Mouse (Mus musculus): Measurements from ENCODE around the gene 1810013L24Rik. TPM values are rescaled to one million over a fixed set of nuclear protein-coding genes. Genes with fewer than 3 reads are reported as not detected.

The 1810013L24Rik gene
- polyA plus RNA-seq, 1 experiment from 2014 or later, result 17.8 TPM

DNA sequence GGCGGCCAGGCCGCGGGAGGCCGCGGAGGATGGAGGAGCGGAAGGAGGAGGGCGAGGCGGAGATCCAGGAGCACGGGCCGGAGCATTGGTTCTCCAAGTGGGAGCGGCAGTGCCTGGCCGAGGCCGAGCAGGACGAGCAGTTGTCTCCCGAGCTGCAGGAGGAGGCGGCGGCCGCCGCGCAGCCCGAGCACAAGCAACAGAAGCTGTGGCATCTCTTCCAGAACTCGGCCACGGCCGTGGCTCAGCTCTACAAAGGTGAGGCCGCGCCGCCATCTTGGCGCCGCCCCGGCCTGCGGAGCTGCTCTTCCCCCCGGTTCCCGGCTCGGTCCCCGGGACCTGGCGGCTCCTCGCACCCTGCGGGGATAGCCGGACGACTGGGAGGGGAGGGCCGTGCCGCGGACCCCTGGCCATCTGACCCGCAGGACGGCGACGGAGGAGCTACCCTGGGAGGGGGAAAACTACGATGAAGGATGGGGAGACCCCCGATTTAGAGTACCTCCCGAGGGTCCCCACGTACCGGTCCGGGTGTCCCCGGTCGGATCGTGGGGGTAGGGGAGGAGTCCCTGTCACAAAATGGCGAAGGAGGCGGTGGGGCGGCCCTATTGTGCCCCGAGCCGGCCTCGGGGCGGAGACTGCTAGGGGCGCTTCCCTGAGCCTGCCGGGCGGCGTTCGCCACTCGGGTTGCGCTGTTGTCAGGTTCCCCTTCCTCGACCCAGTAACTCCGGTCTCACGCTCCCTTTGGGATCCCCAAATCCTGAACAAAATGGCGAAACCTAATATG is 721 bp downstream of the 1810013L24Rik start:
- Histone ChIP-seq H3K4me3 (replicated peaks; ENCODE audit: low read length) (peak overlapping the region; percentile 96), H3K9ac (ENCODE audit: low read length) (peak overlapping the region; percentile 100), H3K27ac (ENCODE audit: low read length) (peak overlapping the region; percentile 97), H3K27me3 (ENCODE audit: control insufficient read depth, insufficient read depth, low read length) (no peaks in the 10 kb centered on the region), H3K4me1 (ENCODE audit: control insufficient read depth, insufficient read depth, low read length) (peaks cover 15% of the 10 kb centered on the region), H3K9me3 (replicated peaks; ENCODE audit: control insufficient read depth, low read length) (no peaks in the 10 kb centered on the region), H3K36me3 (ENCODE audit: control insufficient read depth, insufficient read depth, low read length) (peaks cover 3% of the 10 kb centered on the region; the same call in 1 of the 2 replicates), H3K4me2 (ENCODE audit: low read depth, low read length) (peak overlapping the region; percentile 97)
- WGBS, result under 1% methylated on average over 74 of the region's 74 CpGs
- 0 out of 2 replicates have a peak, but pooled peaks have one; percentile 6 for ATAC-seq (ENCODE audit: insufficient read depth, low FRiP score)

DNA sequence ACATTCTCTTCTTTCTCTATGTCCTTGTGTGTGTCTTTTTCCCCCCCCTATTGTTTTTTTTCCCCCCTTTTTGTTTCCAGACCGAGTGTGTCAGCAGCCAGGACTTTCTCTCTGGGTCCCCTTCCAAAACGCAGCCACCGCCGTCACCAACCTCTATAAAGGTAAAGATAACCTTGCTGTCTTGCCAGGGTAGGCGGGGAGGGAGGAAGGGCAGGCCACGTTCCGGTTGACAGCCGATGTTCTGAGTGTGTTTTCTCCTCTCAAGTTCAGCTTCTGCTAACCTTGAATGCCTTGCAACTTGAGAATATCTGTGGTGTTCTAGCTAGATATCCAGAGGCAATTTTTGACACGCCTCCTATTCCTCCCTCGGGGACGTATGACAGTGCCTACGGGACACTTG is 1.3 kb downstream of the 1810013L24Rik start:
- H3K36me3 ChIP-seq (ENCODE audit: control insufficient read depth, insufficient read depth, low read length), result peaks cover 3% of the 10 kb centered on the region; the same call in 1 of the 2 replicates
- H3K4me3 ChIP-seq (replicated peaks; ENCODE audit: low read length), result peak overlapping the region; percentile 96
- H3K4me2 ChIP-seq (ENCODE audit: low read depth, low read length), result peak overlapping the region; percentile 97
- peaks cover 15% of the 10 kb centered on the region for H3K4me1 ChIP-seq (ENCODE audit: control insufficient read depth, insufficient read depth, low read length)
- peak overlapping the region; percentile 97 for H3K27ac ChIP-seq (ENCODE audit: low read length)
- no peaks in the 10 kb centered on the region for H3K9me3 ChIP-seq (replicated peaks; ENCODE audit: control insufficient read depth, low read length)
- ATAC-seq (ENCODE audit: insufficient read depth, low FRiP score), result no peak
- 1% methylated on average over 12 of the region's 12 CpGs for WGBS
- H3K9ac ChIP-seq (ENCODE audit: low read length), result peak overlapping the region; percentile 100
- no peaks in the 10 kb centered on the region for H3K27me3 ChIP-seq (ENCODE audit: control insufficient read depth, insufficient read depth, low read length)

- no peaks in the 10 kb centered on the region for H3K27me3 ChIP-seq (ENCODE audit: control insufficient read depth, insufficient read depth, low read length)
- H3K4me2 ChIP-seq (ENCODE audit: low read depth, low read length), result no peak overlapping the region
- H3K4me1 ChIP-seq (ENCODE audit: control insufficient read depth, insufficient read depth, low read length), result peaks cover 12% of the 10 kb centered on the region
- H3K4me3 ChIP-seq (replicated peaks; ENCODE audit: low read length), result no peak overlapping the region
- H3K36me3 ChIP-seq (ENCODE audit: control insufficient read depth, insufficient read depth, low read length), result peaks cover 9% of the 10 kb centered on the region; the same call in 1 of the 2 replicates
- 86% methylated on average over 1 of the region's 1 CpGs for whole genome bisulfite sequencing
- no peaks in the 10 kb centered on the region for H3K9me3 ChIP-seq (replicated peaks; ENCODE audit: control insufficient read depth, low read length)
- ATAC-seq (ENCODE audit: insufficient read depth, low FRiP score), result no peak
- H3K9ac ChIP-seq (ENCODE audit: low read length), result no peak overlapping the region
- no peak overlapping the region for H3K27ac ChIP-seq (ENCODE audit: low read length)
Observed at GRCm38 (mm10) chr16:8836876-8837275, 7.0 kb downstream of the 1810013L24Rik start.

DNA sequence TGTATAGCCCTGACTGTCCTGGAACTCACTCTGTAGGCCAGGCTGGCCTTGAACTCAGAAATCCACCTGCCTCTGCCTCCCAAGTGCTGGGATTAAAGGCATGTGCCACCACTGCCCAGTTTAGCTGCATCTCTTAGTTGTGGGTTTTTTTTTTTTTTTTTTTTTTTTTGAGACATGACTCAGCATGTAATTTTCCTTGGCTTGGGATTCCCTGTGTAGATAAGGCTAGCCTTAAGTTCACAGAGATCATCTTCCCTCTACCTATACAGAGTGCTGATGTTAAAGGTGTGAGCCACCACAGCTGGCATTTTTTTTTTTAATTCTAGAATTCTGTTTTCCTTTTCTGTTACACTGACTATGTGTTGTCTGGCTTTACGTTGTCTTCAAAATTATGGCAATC is 7.7 kb downstream of the 1810013L24Rik start:
- Histone ChIP-seq H3K36me3 (ENCODE audit: control insufficient read depth, insufficient read depth, low read length) (peaks cover 9% of the 10 kb centered on the region; the same call in 1 of the 2 replicates), H3K27ac (ENCODE audit: low read length) (no peak overlapping the region), H3K4me1 (ENCODE audit: control insufficient read depth, insufficient read depth, low read length) (peaks cover 8% of the 10 kb centered on the region), H3K4me2 (ENCODE audit: low read depth, low read length) (no peak overlapping the region), H3K9ac (ENCODE audit: low read length) (no peak overlapping the region), H3K27me3 (ENCODE audit: control insufficient read depth, insufficient read depth, low read length) (no peaks in the 10 kb centered on the region), H3K9me3 (replicated peaks; ENCODE audit: control insufficient read depth, low read length) (no peaks in the 10 kb centered on the region), H3K4me3 (replicated peaks; ENCODE audit: low read length) (no peak overlapping the region)
- no peak for ATAC-seq (ENCODE audit: insufficient read depth, low FRiP score)
- 95% methylated on average over 1 of the region's 1 CpGs for WGBS

DNA sequence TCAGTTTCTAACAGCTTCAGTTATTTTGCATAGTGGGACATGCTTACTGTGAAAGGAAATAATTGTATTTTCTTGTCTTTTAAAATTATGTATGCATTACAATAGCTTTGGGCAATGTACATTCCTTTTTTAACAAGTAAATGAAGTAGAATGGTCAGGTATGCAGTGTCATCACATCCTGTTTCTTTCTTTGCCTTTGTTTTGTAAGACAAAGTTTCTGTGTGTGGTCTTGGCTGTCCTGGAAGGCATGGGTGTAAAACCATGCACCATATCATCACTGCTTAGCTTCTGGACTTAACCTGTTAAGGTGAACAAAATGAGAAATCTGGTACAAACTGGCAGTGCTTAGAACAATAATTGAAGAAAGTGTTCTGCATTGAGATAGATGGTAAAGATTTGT is 9.0 kb downstream of the 1810013L24Rik start:
- no peaks in the 10 kb centered on the region for H3K27me3 ChIP-seq (ENCODE audit: control insufficient read depth, insufficient read depth, low read length)
- H3K9ac ChIP-seq (ENCODE audit: low read length), result no peak overlapping the region
- H3K9me3 ChIP-seq (replicated peaks; ENCODE audit: control insufficient read depth, low read length), result no peaks in the 10 kb centered on the region
- H3K4me2 ChIP-seq (ENCODE audit: low read depth, low read length), result no peak overlapping the region
- H3K36me3 ChIP-seq (ENCODE audit: control insufficient read depth, insufficient read depth, low read length), result peaks cover 12% of the 10 kb centered on the region; the same call in 1 of the 2 replicates
- no peak overlapping the region for H3K4me3 ChIP-seq (replicated peaks; ENCODE audit: low read length)
- no peak for ATAC-seq (ENCODE audit: insufficient read depth, low FRiP score)
- H3K27ac ChIP-seq (ENCODE audit: low read length), result no peak overlapping the region
- H3K4me1 ChIP-seq (ENCODE audit: control insufficient read depth, insufficient read depth, low read length), result no peaks in the 10 kb centered on the region; the same call in 1 of the 2 replicates

DNA sequence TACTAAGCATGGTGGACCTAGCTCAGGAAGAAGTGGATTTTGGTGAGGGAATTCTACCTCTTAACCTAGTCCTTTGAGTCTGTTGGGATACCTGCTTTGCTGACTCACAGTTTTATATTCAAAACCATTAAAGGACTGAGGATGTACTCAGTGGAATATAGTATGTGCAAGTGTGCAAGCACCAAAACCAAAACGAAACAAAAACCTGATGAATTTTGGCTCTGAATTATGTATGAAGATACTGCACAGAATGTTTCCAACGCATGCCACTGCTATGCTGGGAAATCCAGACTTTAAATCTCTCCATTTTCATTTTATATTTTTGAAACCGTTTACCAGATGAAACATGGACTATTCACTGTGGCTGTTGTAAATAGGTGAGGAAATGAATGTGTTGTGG is 10.7 kb downstream of the 1810013L24Rik start:
- H3K27ac ChIP-seq (ENCODE audit: low read length), result no peak overlapping the region
- H3K4me1 ChIP-seq (ENCODE audit: control insufficient read depth, insufficient read depth, low read length), result no peaks in the 10 kb centered on the region
- no peak overlapping the region for H3K4me2 ChIP-seq (ENCODE audit: low read depth, low read length)
- no peak overlapping the region for H3K9ac ChIP-seq (ENCODE audit: low read length)
- H3K9me3 ChIP-seq (replicated peaks; ENCODE audit: control insufficient read depth, low read length), result no peaks in the 10 kb centered on the region
- WGBS, result 88% methylated on average over 3 of the region's 3 CpGs
- H3K27me3 ChIP-seq (ENCODE audit: control insufficient read depth, insufficient read depth, low read length), result no peaks in the 10 kb centered on the region
- no peak overlapping the region for H3K4me3 ChIP-seq (replicated peaks; ENCODE audit: low read length)
- ATAC-seq (ENCODE audit: insufficient read depth, low FRiP score), result no peak
- H3K36me3 ChIP-seq (ENCODE audit: control insufficient read depth, insufficient read depth, low read length), result peaks cover 11% of the 10 kb centered on the region; the same call in 1 of the 2 replicates

- Histone ChIP-seq H3K4me1 (ENCODE audit: control insufficient read depth, insufficient read depth, low read length) (no peaks in the 10 kb centered on the region), H3K4me3 (replicated peaks; ENCODE audit: low read length) (no peak overlapping the region), H3K27ac (ENCODE audit: low read length) (no peak overlapping the region), H3K9ac (ENCODE audit: low read length) (no peak overlapping the region), H3K36me3 (ENCODE audit: control insufficient read depth, insufficient read depth, low read length) (peaks cover 10% of the 10 kb centered on the region; the same call in 1 of the 2 replicates), H3K27me3 (ENCODE audit: control insufficient read depth, insufficient read depth, low read length) (no peaks in the 10 kb centered on the region), H3K4me2 (ENCODE audit: low read depth, low read length) (no peak overlapping the region), H3K9me3 (replicated peaks; ENCODE audit: control insufficient read depth, low read length) (no peaks in the 10 kb centered on the region)
- no peak for ATAC-seq (ENCODE audit: insufficient read depth, low FRiP score)
- 91% methylated on average over 10 of the region's 10 CpGs for WGBS
Observed at GRCm38 (mm10) chr16:8842962-8843361, 13.1 kb downstream of the 1810013L24Rik start.

GRCm38 (mm10) chr16:8843580-8844175 is 13.8 kb downstream of the 1810013L24Rik start:
- H3K9me3 ChIP-seq (replicated peaks; ENCODE audit: control insufficient read depth, low read length), result no peaks in the 10 kb centered on the region
- WGBS, result 84% methylated on average over 3 of the region's 3 CpGs
- no peaks in the 10 kb centered on the region for H3K4me1 ChIP-seq (ENCODE audit: control insufficient read depth, insufficient read depth, low read length)
- no peak overlapping the region for H3K4me2 ChIP-seq (ENCODE audit: low read depth, low read length)
- no peak overlapping the region for H3K4me3 ChIP-seq (replicated peaks; ENCODE audit: low read length)
- no peak overlapping the region for H3K9ac ChIP-seq (ENCODE audit: low read length)
- H3K27ac ChIP-seq (ENCODE audit: low read length), result no peak overlapping the region
- H3K27me3 ChIP-seq (ENCODE audit: control insufficient read depth, insufficient read depth, low read length), result no peaks in the 10 kb centered on the region
- ATAC-seq (ENCODE audit: insufficient read depth, low FRiP score), result no peak
- peaks cover 4% of the 10 kb centered on the region; the same call in 1 of the 2 replicates for H3K36me3 ChIP-seq (ENCODE audit: control insufficient read depth, insufficient read depth, low read length)

GRCm38 (mm10) chr16:8845986-8846385 is 16.1 kb downstream of the 1810013L24Rik start:
- Histone ChIP-seq H3K4me3 (replicated peaks; ENCODE audit: low read length) (no peak overlapping the region), H3K9ac (ENCODE audit: low read length) (no peak overlapping the region), H3K4me1 (ENCODE audit: control insufficient read depth, insufficient read depth, low read length) (0 out of 2 replicates have a peak, but pooled peaks cover 3% of the 10 kb centered on the region), H3K4me2 (ENCODE audit: low read depth, low read length) (no peak overlapping the region), H3K27me3 (ENCODE audit: control insufficient read depth, insufficient read depth, low read length) (no peaks in the 10 kb centered on the region), H3K36me3 (ENCODE audit: control insufficient read depth, insufficient read depth, low read length) (peaks cover 4% of the 10 kb centered on the region; the same call in 1 of the 2 replicates), H3K27ac (ENCODE audit: low read length) (no peak overlapping the region), H3K9me3 (replicated peaks; ENCODE audit: control insufficient read depth, low read length) (no peaks in the 10 kb centered on the region)
- WGBS, result 82% methylated on average over 4 of the region's 4 CpGs
- ATAC-seq (ENCODE audit: insufficient read depth, low FRiP score), result no peak

All from stomach, embryonic 16.5 days (tissue).